Mouse (Mus musculus): ENCODE measurements around the gene Olfr1513. TPM values are rescaled to one million over a fixed set of nuclear protein-coding genes. Genes with fewer than 3 reads are reported as not detected.
"Not testable (repeated sequence)": the region's sequence is repeated elsewhere in the genome, so short reads cannot be mapped to it uniquely, and the experiment has no call there.

The Olfr1513 gene
- polyA plus RNA-seq, 1 experiment from 2014 or later: not detected

DNA sequence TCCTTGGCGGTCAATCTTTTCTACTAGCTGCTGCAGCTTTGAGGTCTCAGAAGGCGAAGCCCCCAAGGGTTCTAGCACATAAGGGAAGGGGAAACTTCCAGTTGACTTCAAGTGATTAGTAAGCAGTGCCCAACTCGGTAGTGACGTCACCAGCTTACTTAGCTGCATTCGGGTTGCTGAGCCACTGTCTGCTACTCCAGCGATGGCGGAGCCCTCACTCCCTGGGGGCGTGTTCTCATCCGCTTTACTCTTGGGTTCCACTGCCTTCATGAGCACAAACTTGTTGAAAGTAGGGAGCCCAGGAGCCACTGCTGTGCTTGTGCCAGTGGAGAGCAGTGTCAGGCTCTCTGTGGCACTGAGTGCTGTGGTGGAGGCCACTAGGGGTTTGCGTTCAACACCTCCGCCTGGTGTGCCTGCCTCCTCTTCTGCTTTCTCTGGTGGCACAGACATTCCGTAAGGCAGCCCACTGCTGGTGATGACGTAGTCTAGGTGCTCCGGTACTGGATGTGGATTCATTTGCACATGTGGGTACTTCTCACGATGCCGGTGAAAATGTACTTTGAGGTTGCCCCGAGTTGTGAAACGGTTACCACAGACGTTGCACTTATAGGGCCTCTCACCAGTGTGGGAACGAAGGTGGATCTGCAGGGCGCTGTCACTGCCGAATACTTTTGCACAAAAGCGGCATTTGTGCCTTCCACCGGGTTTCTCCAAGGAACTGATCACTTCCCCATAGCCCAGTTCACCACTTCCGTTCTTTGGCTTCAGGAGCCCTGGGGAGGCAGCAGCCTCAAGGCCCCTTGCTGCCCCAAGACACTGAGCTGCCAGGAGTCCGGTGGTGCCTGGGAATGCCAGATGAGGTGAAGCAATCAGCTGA, 42.0 kb downstream of the Olfr1513 start:
- no peaks in the 10 kb centered on the region for H3K27me3 ChIP-seq
- CTCF ChIA-PET: interaction anchor here (0.9 kb wide), 1 partner anchor 24 kb away, joined by 4 read pairs; no protein-coding TSS in a partner anchor
- no peak for ATAC-seq
- DNase-seq (ENCODE audit: low read depth, low spot score): no peak
- in situ Hi-C loops (cut with MboI; ENCODE audit: low pct_unique_long_range_greater_than_20kb): no loop called here
- POLR2A ChIA-PET: no interaction called here
- TF ChIP-seq CTCF (IDR thresholded peaks at IDR 0.05): no peak

DNA sequence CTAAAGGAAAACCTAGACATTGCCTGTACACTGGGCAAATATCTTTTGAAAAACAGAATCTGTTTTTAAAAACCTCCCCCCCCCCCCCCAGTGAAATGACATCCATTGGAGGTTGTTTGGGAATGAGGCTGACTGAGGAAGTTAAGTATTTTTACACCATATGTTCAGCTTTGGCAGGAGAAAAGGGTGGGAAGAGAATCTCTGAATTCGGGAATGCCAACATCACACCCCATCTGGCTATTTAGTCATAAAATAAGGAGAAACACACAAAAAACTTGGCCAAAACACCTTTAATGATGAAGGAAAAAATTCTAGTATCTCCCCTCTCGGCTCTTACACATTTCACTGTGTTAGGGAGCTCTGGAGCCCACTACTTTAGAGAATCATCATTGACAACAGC, 45.3 kb downstream of the Olfr1513 start:
- ATAC-seq: no peak

DNA sequence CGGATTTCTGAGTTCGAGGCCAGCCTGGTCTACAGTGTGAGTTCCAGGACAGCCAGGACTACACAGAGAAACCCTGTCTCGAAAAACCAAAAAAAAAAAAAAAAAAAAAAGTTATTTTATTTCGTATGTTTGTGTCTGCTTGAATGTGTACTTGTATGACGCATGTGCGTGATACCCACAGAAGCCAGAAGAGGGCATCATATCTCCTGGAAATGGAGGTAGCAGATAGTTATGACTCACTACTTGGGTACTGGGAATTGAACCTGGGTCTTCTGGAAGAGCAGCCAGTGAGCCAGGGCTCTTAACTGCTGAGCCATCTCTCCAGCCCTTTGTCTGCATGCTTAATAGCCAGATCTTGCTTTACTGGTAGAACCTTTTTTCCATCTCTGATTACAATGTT, 45.9 kb downstream of the Olfr1513 start:
- H3K27me3 ChIP-seq; DNase-seq (ENCODE audit: low read depth, low spot score); ATAC-seq; in situ Hi-C loops (cut with MboI; ENCODE audit: low pct_unique_long_range_greater_than_20kb): not testable (repeated sequence)
- ChIA-PET POLR2A (interaction anchor here (0.7 kb wide), 1 partner anchor 31 kb away, joined by 5 read pairs; no protein-coding TSS in a partner anchor), CTCF (interaction anchor here (1.0 kb wide), 1 partner anchor 32 kb away, joined by 3 read pairs; no protein-coding TSS in a partner anchor)

More for the DNA sequence above, 45.3 kb downstream of the Olfr1513 start:
- in situ Hi-C loops (cut with MboI; ENCODE audit: low pct_unique_long_range_greater_than_20kb): no loop called here
- H3K27me3 ChIP-seq: no peaks in the 10 kb centered on the region
- no peak for DNase-seq (ENCODE audit: low read depth, low spot score)
- TF ChIP-seq CTCF (IDR thresholded peaks at IDR 0.05): no peak
- CTCF ChIA-PET: no interaction called here
- POLR2A ChIA-PET: no interaction called here

DNA sequence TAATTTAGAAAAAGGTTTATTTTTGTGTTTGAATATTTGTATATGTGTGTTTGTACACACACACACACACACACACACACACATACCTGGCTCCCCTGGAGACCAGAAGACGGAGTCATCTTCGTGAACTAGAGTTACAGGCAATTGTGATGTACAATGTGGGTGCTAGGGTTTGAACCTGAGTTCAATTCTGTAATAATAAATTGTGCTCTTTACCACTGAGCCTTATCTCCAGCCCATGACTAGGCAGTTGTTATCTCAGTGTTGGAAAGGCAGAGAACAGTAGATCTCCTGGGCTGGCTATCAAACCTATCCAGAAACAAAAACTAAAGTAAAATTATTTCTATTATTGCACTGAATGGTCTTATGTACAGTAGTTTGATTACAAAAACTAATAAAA, 50.1 kb downstream of the Olfr1513 start:
- ATAC-seq (no peak), DNase-seq (ENCODE audit: low read depth, low spot score) (no peak)
- H3K27me3 ChIP-seq: no peaks in the 10 kb centered on the region
- POLR2A ChIA-PET: interaction anchor here (0.6 to 3.0 kb wide), 3 partner anchors 10 to 108 kb away, joined by 3 to 11 read pairs (median 6); no protein-coding TSS in a partner anchor
- in situ Hi-C loops (cut with MboI; ENCODE audit: low pct_unique_long_range_greater_than_20kb): no loop called here
- CTCF ChIA-PET: interaction anchor here (1.4 to 4.0 kb wide), 4 partner anchors 10 to 34 kb away, joined by 4 to 22 read pairs (median 6); no protein-coding TSS in a partner anchor
- no peak for TF ChIP-seq CTCF (IDR thresholded peaks at IDR 0.05)

DNA sequence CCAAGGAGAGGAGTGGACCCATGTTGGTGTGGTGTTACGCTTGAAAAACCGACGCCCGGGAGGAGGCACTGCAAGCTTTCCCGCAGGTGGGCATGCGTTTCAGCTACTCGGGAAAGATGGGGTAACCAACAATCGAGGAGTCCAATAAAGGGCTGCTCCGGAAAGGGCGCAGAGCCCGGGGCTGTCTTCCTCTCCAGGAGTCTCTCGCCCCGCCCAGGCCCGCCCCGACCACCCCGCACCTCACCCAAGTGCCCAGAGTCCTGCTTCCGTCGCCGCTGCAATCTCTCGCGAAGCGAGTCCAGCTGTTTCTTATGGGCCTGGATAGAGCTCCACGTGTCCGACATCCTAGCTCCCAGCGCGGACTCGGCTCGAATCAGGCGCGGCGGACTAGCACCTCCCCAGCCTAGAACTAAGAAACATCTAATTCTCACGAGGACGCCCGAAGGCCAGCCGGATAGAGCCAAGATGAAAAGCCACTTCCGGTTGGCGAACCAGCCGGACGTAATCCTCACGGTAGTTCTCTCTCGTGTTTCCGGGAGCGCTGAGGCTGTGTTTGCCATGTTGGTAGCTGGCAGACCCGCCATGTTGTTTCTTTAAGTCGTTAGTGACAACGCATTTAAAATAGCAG, 51.5 kb downstream of the Olfr1513 start, which contains the start of gene Mettl3:
Mettl3 (minus strand) TSS at position 485 of the 628 bp plus-strand sequence.
- ATAC-seq (peak; percentile 95), DNase-seq (ENCODE audit: low read depth, low spot score) (peak; percentile 72)
- H3K27me3 ChIP-seq: no peaks in the 10 kb centered on the region
- CTCF ChIA-PET: interaction anchor here (1.1 to 4.0 kb wide), 8 partner anchors 9 to 38 kb away, joined by 3 to 22 read pairs (median 4); no protein-coding TSS in a partner anchor
- in situ Hi-C loops (cut with MboI; ENCODE audit: low pct_unique_long_range_greater_than_20kb): no loop called here
- POLR2A ChIA-PET: interaction anchor here (1.3 to 3.0 kb wide), 2 partner anchors 12 to 32 kb away, joined by 4 to 11 read pairs; no protein-coding TSS in a partner anchor
- TF ChIP-seq CTCF (IDR thresholded peaks at IDR 0.05): no peak

DNA sequence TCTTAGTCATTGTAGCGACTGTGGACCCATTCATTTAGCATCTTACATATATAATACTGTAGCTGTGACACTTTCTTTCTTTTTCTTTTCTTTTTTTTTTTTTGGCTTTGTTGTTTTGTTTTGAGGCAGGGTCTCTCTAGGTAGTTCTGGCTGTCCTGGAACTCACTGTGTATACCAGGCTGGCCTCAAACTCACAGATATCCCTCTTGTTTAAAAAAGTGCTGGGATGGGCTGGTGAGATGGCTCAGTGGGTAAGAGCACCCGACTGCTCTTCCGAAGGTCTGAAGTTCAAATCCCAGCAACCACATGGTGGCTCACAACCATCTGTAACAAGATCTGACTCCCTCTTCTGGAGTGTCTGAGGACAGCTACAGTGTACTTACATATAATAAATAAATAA, 52.7 kb downstream of the Olfr1513 start:
- in situ Hi-C loops (cut with MboI; ENCODE audit: low pct_unique_long_range_greater_than_20kb): not testable (repeated sequence)
- CTCF ChIA-PET: interaction anchor here (1.6 to 4.0 kb wide), 3 partner anchors 8 to 36 kb away, joined by 4 to 22 read pairs (median 8); no protein-coding TSS in a partner anchor
- POLR2A ChIA-PET: interaction anchor here (0.6 to 3.0 kb wide), 2 partner anchors 8 to 13 kb away, joined by 3 to 11 read pairs; no protein-coding TSS in a partner anchor

More for the DNA sequence above, 52.7 kb downstream of the Olfr1513 start:
- H3K27me3 ChIP-seq; DNase-seq (ENCODE audit: low read depth, low spot score); ATAC-seq: not testable (repeated sequence)

Other genes with a start within 250 kb of the Olfr1513 start
- 6.4 TPM for gene Rpgrip1, start 245.7 kb downstream of the Olfr1513 start, polyA plus RNA-seq (2021)
- gene Supt16, start 159.0 kb downstream of the Olfr1513 start, polyA plus RNA-seq (2021): 65.7 TPM
- 64.4 TPM for gene Chd8, start 98.6 kb downstream of the Olfr1513 start, polyA plus RNA-seq (2021)
- gene Tox4, start 77.3 kb downstream of the Olfr1513 start, polyA plus RNA-seq (2021): 38.8 TPM
- gene Rab2b, start 76.9 kb downstream of the Olfr1513 start, polyA plus RNA-seq (2021): 20.5 TPM
- 28.7 TPM for gene Mettl3, start 51.3 kb downstream of the Olfr1513 start, polyA plus RNA-seq (2021)
- gene Sall2, start 27.6 kb downstream of the Olfr1513 start, polyA plus RNA-seq (2021): 16.8 TPM
- not detected for gene Olfr1512, start 22.8 kb upstream of the Olfr1513 start, polyA plus RNA-seq (2021)
- not detected for gene Olfr1511, start 41.0 kb upstream of the Olfr1513 start, polyA plus RNA-seq (2021)
- not detected for gene Olfr1510, start 58.0 kb upstream of the Olfr1513 start, polyA plus RNA-seq (2021)
- not detected for gene Olfr1509, start 86.6 kb upstream of the Olfr1513 start, polyA plus RNA-seq (2021)
- gene Olfr1508, start 111.1 kb upstream of the Olfr1513 start, polyA plus RNA-seq (2021): not detected
- gene Olfr1507, start 139.3 kb upstream of the Olfr1513 start, polyA plus RNA-seq (2021): not detected

Data from Patski (cell line).